Mouse (Mus musculus): Measurements from ENCODE around the gene Gmpr2.

DNA sequence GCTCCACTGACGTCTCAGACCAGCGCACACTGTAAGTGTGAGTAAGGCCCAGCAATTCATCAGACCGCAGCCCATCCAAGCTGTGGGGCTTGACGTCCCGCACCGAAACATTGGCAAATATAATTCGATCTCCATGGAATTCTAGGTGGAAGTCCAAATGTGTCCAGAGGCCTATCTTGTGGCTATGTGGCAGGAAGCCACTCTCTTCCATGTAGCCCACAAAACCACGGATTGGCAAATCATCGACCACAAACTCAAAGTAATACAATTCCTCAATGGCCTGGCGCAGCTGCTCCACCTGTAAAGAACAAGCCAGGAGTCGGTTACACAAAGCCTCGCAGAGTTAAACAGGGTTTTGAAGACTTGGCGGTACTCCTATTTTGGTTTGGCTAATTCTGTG lies 30.4 kb upstream of the Gmpr2 start:
- TF ChIP-seq POLR2A (IDR thresholded peaks at IDR 0.05; ENCODE audit: insufficient read depth, low read depth, low read length) (no peak), CTCF (IDR thresholded peaks at IDR 0.05) (no peak), EP300 (IDR thresholded peaks at IDR 0.05; ENCODE audit: insufficient read depth, low read depth, low read length) (no peak)

Measured in heart, adult 2 months (tissue).